Mouse (Mus musculus) mesoderm, embryonic 11.5 days (tissue): ENCODE results near the gene Gm4969.

ENCODE experiments used
- DNase-seq: peaks from one replicate; pipeline ENCODE4 v3.0.0-alpha.2; 2012; ENCODE audit warnings: low read depth, low spot score

Gm4969 gene

DNA sequence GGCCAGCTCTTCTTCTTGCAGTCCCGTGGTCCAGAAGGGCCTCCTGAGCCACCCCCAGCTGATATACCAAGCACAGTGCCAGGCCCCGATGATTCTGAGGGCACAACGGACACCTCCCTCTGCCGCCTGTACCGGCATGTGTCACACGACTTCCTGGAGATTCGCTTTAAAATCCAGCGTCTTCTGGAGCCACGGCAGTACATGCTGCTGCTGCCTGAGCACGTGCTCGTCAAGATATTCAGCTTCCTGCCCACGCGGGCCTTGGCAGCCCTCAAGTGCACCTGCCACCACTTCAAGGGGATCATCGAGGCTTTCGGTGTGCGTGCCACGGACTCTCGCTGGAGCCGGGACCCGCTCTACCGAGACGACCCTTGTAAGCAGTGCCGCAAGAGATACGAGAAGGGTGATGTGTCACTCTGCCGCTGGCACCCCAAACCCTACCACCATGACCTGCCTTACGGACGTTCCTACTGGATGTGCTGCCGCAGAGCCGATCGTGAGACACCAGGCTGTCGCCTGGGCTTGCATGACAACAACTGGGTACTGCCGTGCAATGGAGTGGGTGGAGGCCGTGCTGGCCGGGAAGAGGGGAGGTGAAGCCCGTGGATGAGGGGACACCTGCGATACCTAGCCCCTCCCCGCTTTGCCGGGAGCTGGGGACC lies 18.6 kb upstream of the Gm4969 start:
- no peak for DNase-seq

DNA sequence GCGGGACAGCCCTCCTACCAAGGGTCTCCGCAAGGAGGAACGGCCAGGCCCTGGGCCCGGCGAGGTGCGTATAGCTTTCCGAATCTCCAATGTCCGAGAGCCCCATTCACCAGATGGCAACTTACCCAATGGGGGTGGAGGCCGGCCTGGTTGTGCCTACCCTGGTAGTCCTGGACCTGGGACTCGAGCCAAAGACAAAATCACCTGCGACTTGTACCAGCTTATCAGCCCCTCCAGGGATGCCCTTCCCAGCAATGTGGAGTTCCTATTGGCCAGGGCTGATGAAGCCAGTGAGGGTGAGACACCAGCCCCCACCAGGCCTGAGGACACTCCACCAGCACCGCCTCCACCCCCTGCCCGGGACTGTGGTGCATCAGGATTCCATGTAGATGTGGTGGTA lies 18.0 kb upstream of the Gm4969 start:
- DNase-seq, result no peak

DNA sequence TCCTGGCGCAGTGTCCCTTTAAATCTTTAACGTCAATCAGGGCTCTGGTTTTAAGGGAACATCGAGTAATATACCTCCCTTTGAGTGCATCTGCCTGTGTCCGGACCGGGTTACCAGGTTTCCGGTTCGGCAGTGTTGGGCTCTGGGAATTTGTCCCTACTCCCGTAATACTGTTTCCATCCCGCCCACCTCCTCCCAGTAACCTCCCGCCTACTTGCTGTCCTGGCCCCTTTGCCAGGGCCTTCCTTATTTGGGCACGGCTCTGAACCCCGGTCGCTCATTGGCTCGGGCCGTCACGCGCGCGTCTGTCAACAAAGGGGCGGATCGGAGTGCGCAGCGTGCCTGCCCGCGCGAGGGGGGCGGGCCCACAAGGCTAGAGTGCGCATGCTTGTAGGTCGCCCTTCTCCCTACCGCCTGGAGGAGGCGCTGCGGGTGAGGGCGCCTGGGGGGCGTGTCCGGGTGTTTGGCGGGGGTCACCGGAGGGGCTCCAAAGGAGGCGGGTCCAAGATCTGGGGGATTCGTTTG lies 13.2 kb upstream of the Gm4969 start:
- peak; percentile 97 for DNase-seq

DNA sequence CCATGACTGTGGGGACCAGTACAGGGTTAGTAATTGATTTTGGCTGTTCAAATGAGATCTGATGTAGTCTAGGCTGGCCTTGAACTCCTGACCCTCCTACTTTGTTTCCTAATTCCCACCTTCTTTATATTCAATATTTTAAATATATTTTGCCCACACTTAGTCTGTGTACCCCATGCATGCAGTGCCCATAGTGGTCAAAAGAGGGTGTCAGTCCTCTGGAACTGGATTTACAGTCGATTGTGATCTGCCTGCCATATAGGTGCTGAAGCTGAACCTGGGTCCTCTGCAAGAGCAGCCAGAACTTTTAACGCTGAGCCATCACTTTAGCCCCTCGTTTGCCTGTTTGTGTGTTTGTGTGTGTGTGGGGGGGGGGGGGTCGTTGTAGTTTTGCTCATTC lies 12.5 kb upstream of the Gm4969 start:
- DNase-seq, result no peak

DNA sequence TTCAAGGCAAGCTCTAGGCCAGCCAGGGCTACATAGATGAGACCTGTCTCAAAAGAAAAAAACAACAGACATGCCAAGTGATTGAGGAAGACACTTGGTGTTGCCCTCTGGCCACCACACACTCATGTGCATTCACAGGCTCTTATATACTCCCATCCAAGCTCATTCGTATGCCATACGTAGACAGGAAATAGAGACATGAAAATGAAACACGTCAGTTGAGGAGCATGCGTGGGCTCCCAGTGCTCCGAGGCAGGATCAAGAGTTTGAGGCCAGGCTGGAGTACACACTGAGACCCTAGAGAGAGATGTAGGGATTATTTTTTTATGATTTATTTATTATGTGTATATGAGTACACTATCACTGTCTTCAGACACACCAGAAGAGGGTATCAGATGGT lies 11.2 kb upstream of the Gm4969 start:
- DNase-seq, result no peak

DNA sequence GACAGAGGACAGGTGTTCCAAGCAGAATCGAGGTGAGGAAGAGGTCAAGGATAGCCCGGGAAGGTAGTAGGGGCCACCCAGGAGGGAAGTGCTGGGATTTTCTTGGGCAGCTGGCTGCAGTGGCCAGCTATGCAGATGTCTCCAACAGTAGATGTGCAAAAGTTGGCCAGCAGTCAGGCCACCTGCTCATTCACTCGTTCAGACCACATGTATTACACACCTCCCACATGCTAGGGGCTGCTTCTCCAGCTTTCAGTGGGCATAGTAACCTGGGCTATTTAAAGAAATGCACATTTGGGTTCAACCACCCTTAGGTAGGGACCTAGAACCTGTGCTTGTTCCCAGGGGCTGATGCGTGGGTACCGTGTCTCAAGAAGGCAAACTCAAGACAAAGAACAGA lies 9.6 kb upstream of the Gm4969 start:
- DNase-seq, result no peak

DNA sequence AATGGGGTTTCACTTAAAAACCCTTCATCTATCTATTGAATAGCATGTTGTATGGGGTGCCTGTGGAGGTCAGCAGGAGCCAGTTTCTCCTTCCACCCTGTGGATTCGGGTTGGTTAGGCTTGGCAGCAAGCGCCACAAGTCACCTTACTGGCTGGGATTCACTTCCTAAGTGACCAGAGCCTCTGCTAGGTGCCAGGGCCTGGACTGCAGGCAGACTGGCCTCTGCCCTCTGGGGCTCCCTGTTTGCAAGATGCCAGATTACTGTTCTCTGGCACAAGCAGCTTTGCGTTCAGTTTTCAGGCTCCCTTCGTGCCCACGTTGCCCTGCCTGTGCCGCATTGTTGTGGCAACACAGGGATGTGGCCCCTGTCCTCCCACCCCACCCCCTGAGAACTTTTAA lies 6.5 kb upstream of the Gm4969 start:
- DNase-seq, result no peak

DNA sequence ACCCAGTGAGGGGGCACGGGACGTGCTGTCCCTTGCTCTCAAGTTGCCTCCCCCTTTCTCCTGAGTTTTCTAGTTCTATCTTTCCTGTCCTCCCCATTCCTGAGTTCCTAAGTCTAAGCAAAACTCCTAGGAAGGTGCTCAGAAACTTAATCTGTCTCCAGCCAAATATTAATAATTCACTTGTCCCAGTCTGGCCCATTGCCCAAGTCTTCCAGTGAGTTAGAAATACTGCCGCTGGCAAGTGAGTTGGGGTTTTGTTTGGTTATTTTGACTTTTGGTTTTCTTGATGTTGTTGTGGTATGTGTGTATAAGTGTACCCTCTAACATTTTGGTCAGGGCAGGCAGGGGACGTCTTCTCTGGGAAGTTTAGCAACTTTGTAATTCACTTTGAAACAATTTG lies 3.5 kb upstream of the Gm4969 start:
- DNase-seq, result no peak

DNA sequence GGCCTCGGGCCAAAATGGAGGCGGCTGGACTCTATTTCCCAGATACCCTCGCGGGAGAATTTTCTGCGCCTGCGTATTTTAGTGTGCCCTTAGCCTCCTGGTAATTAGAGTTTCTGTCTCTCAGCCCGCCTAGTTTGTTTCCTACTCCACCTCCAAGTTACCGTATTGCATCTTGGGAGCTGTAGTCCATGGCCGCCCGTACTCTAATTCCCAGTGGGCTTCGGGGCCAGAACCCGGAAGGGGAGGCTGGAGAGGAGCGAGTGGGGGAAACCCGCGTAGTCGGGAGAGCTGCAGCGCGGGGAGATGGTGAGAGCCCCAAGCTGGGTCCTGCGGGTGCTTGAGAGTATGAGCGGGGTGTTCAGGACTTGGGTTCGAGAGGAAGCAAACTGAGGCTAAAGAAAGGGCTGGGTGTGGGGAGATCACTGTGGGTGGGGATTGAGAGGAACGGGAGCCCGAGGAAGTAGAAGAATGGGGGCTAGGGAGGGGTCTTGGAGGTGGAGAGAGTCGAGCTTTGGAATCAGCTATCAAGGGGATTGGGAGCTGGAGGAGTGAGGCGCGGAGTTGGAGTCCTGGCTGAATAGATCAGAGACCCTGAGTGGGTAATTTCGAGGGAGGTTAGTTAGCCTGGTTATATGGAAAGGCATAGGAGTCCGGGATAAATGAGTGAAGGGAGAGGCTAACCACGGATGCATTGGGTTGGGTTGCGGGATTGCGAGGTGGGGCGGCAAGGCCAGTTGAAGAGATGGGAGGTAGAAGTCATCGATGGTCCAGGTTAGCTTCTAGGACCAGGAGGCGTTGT lies 1.7 kb upstream of the Gm4969 start, which contains the start of gene Fbxo46:
Gene Fbxo46 (plus strand): TSS at position 229 of the 799 bp plus-strand sequence.
- peak; percentile 97 for DNase-seq

DNA sequence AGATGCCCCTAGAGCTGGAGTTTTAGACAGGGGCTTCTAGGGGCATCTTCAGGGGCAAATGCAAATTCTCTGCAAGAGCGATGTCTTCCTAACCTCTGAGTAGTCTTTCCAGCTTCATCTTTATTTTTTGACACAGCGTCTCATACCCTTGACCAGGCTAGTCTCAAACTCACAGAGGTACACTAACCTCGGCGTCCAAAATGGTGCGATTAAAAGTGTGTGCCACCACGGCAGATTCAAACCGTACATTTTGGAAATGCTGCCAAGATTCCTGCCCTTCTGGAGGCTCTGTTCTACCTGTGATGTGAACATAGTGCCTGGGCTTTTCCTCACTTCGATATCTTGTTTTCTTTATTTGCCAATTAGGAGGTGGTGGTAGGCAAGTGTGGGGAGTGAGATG lies 915 bp upstream of the Gm4969 start:
- no peak for DNase-seq

DNA sequence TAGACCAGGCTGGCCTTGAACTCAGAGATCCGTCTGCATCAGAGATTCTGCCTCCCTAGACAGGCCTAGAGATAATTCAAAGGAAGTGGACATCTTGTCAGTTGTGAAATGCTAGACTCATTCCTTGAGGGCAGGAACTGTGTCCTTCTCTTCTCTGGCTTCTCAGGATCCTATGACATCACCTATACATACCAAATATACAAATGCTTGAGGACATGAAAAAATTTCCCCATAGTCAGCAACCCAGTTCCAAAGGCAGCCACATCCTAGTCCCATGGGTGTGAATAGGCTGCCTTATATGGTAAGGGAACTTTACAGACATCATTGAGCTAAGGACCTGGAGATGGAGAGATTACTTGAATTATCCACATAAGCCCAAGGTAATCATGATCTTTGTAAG lies 8.6 kb downstream of the Gm4969 start:
- no peak for DNase-seq

DNA sequence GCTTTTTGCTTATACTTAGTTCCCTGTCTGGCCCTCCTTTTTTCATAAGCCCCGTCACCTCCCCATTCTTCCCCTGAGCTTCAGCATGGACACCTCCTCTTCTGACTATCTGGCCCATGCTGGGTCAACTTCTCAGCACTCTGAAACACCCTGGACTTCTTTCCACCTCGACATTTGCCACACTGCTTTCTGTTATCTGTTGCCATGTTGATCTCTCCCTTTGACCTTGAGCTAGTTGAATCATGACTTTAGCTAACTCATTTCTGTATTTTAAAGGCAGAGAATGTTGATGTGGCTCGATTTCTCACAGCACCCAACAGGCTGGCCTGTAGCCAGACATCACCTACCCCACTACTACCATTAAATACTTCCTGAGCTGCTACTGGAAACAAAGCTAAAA lies 10.7 kb downstream of the Gm4969 start:
- DNase-seq, result no peak

DNA sequence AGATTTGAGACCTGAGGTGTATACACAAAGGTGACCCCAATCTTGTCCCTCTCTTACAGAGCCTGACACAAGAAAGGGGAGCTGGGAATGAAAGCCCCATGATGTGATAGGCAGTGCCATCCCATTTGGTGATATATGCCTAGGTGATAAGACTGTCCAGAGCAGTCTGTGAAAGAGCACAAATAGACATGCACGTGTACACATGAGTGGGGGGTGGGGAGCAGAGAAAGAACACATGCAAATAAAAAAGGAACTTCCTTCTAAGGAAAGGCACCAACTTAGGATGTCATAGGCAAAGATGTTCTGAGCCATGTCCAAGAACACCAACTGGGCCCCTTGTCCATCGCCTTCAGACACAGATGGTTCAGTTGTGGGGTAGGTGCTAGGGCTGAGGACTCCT lies 13.7 kb downstream of the Gm4969 start:
- no peak for DNase-seq

DNA sequence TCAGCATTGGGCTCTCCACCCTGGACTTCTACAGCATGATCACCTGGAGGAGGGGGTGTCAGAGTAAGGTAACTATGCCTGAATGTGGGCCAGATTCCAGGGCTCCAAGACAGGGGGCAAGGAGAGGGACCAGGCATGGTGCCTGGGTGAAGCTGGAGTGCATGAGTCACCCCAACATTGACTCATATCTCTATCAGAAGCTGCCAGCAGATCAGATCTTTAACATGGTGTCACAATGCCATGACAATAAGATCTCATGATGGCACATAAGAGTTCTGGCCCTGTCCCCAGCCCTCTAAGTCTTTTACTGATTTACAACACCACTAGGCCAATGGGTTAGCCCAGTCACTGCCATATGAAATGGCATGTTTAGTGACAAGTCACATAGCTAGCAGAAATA lies 14.4 kb downstream of the Gm4969 start:
- DNase-seq, result no peak

DNA sequence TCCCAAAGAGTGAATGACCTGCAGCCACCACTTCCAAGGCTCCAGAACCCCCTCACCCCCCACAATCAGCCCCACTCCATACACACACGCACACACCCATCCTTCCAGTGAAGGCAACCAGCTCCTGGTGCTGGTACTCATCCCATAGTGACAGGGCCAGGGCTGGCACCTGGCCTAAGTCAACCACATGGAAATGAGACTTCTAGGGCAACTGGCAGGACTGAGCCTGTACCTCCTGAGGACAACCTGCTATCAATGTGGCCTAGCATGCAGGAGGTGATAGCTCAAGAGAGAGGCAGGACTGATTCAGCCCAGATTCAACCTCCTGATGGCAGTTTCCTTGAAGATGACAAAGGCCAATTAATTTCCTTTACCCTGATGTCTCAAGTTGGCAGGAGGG lies 17.9 kb downstream of the Gm4969 start:
- DNase-seq, result no peak

DNA sequence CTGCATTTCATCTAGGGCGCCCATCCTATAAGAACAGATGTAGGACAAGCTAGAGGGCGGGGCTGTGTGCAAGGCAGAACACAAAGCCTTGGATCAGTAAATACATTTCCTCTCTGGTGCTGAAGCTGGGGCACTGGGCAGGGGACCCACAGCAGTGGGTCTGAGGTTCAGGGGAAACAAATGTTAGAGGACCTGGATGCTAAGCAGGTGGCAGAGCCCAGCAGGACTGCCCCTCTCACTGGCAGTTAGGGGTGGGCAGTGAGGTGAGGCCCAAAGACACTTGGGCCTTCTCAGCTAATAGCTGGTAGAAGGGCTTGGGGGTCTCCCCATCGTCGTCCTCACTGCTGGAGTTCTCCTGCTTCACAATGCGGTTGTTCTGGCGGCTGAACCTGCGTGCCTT lies 19.4 kb downstream of the Gm4969 start:
- no peak for DNase-seq

DNA sequence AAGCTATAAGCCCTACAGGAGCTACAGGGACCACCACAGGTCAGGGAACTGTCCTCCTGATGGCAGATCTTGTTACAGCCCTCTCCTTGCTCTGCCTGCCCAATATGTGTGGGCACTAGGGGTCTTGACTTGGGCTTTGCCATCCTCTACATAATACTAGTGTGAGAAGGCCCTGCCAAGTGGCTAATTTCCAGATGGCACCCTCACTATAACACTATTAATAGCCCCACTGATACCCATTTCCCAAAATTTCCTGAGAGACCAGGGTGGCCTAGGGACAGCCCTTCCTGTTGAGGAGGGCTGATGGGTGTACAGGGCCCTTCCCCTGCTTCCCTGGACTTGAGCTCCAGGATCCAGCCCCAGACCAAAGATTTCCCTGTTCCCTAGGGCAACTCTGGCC lies 20.3 kb downstream of the Gm4969 start:
- no peak for DNase-seq

DNA sequence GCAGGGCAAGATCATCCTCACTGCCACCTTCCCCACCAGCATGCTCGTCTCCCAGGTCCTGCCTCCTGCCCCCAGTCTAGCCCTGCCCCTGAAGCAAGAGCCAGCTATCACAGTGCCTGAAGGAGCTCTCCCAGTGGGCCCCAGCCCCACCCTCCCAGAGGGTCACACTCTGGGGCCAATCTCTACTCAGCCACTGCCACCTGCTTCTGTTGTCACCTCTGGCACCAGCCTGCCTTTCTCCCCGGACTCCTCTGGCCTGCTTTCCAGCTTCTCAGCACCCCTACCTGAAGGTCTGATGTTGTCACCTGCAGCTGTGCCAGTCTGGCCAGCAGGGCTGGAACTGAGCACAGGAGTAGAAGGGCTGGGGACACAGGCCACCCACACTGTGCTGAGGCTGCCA lies 21.0 kb downstream of the Gm4969 start:
- no peak for DNase-seq

DNA sequence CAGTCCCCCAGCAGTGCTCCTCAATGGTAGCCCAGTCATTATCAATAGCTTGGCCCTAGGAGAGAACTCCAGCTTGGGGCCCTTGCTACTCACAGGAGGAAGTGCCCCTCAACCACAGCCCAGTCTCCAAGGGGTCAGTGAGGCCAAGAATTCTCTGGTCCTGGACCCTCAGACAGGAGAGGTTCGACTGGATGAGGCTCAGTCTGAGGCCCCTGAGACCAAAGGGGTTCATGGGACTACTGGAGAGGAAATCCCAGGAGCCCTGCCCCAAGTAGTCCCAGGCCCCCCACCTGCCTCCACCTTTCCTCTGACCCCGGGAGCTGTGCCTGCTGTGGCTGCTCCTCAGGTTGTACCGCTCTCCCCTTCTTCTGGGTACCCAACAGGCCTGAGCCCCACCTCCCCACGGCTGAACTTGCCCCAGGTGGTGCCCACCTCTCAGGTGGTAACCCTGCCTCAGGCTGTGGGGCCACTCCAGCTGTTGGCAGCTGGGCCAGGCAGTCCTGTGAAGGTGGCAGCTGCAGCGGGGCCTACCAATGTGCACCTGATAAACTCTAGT lies 21.7 kb downstream of the Gm4969 start:
- no peak for DNase-seq

DNA sequence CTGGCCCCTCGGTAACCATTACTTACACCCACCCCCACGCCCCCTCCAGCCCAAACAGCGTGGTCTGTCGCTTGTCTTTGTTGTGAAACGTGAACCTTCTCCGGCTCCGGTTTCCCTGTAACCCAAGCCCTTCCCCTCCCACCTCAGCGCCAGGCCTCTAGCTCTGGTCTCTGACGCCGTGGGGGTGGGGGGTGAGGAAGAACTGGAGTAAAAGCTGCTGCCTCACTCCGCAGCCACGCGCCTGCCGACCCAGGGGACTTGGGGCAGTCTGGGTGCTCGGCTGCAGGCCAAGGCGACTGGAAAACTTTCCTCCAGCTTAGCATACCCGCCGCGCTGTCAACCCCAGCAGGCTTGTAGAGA lies 22.4 kb downstream of the Gm4969 start:
- peak; percentile 89 for DNase-seq

DNA sequence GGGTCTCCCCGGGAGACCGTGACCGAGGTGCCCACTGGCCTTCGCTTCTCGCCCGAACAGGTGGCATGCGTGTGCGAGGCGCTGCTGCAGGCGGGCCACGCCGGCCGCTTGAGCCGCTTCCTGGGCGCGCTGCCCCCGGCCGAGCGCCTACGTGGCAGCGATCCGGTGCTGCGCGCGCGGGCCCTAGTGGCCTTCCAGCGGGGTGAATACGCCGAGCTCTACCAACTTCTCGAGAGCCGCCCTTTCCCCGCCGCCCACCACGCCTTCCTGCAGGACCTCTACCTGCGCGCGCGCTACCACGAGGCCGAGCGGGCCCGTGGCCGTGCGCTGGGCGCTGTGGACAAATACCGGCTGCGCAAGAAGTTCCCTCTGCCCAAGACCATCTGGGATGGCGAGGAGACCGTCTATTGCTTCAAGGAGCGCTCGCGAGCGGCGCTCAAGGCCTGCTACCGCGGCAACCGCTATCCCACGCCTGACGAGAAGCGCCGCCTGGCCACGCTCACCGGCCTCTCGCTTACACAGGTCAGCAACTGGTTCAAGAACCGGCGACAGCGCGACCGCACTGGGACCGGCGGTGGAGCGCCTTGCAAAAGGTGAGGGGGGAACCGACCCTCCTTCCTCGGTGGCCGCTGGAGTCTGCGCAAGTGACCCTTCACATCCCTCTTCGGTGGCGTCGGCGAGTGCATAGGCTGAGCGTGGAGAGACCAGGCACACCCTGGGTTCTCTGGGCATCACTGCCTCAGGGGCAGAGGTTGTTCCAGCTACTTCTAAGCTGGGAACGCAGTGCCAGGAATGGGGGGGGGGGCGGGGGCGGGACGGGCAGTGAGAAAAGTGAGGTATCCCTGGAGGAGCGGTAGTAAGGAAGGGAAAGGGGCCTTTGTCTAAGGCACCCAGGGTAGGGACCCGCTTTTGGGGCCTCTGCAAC lies 23.1 kb downstream of the Gm4969 start:
- peak; percentile 60 for DNase-seq

DNA sequence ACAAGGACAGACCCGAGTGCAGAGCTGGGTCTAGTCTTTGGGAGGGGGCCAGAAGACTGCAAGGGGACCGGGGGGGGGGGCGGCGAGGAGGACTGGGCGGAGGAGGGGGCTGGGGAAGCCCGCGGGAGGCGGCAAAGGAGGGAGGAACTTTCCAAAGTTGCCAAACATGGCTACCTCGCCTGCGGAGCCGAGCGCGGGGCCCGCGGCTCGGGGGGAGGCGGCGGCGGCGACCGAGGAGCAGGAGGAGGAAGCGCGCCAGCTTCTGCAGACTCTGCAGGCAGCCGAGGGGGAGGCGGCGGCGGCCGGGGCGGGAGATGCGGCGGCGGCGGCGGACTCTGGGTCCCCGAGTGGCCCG lies 23.7 kb downstream of the Gm4969 start, which contains the start of gene Six5:
Gene Six5 (plus strand): TSS at position 124 of the 355 bp plus-strand sequence.
- no peak for DNase-seq
